Mouse (Mus musculus) kidney, adult 18-20 months (tissue): Measurements from ENCODE around the gene Krt34.

Experiments
- DNase-seq: peaks from one replicate; pipeline ENCODE4 v3.0.0; 2021

Krt34 gene

DNA sequence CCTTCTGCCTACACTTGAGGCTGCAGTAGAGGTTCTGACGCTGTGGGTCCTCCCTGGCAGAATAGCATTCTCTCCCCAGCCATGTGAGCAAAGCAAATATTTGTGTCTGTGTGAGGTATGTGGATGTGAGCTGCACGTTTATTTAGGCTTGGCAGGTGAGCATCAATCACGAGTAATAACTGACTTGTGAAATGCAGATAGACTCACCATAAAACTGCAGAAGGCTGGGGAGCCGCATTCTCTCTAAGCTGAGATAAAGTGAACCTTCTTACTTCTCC lies 47.0 kb downstream of the Krt34 start:
- DNase-seq: no peak

DNA sequence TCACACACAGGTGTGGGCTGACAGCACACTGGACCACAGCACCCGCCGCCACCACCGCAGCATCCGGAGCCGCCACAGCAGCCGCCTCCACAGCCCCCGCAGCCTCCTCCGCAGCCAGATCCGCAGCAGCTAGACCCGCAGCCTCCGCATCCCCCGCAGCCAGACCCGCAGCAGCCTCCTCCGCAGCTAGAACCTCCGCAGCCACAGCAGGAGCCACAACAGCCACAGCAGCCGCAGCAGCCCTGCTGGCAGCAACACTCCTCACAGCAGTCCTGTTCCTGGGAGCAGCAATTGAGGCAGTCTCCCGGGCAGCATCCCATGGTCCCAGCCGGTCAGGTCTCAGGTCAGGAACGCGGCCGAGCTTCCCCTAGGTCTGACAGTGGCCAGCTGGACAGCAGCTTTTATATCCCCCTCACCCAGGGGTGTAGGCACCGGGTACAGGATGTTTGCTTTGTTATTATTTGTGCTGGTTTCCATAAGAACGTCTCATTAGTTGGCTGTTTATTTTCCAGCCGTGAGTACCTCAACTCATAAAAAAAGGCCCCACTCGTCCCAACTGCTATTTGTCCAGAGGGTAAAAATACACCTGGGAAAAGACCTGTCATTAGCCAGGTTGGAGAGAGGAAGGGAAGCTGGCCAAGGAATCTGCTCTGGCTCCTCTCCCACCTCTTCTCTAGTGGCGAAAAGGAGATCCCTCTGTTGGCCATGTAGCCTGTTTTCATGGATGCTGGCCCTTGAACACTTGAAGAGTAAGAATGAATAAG lies 47.6 kb downstream of the Krt34 start, which contains the start of gene Krtap17-1:
Gene Krtap17-1 (minus strand): TSS at position 375 of the 764 bp plus-strand sequence.
- DNase-seq: no peak

DNA sequence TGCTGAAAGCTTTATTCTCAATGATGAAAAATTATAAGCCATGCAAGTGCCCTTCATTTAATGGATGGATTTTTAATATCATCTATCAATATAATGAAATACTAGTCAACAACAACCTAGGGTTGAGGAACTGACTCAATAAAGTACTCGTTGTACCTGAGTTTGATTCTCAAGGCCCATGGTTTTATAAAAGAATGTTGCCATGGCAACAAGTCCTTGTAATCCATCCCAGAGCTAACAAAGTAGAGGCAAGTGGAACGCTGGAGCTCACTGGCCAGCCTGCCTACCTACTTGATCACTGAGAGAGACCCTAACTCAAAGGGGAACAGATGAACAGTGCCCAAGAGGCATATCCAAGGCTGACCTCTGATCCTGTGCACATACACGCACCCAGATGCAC lies 50.8 kb downstream of the Krt34 start:
- no peak for DNase-seq

DNA sequence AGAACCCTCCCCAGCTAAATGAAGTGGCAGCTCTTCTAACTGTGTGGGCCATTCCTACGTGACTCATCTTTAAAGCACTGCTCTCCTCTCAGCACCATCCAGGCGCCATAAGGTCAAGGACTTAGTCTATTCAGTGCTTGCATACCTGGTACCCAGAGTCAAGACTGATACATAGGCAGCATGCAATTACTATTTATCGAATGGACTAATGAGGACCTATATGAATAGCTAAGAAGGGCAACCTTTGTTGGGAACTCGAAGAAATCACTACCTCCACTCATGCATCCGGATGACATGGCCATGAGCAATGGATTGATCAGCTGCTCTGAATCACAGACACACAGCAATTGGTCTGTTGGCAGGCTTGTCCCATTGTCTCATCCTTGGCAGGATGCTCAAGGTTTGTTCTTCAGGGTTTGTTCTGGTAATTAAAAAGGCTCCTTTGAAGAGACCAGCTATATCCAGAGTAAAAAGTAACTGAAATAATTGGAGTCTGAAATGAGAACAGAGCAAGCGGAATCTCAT lies 51.4 kb downstream of the Krt34 start:
- no peak for DNase-seq

DNA sequence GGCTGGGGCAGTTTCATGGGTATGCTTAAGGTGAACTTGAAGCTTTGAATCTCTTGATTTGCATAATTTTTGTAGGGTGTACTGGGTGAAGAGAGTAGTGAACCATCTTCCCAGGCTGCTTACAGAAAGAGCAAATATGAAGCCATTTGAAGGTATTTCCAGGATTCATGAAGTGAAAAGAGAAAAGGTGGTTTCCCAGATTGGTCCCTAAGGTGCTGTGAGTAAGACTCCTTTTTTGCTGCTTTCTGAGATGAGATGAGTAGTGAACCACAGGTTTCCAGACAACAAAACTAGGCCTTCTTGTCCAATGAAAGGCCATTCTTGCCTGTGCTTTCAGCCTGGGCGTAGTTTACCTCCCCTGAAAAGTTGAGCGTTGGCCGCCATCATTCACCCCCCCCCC lies 52.8 kb downstream of the Krt34 start:
- no peak for DNase-seq
